Mouse (Mus musculus) ES-E14 (cell line): ENCODE results near the gene Tnik. TPM values are rescaled to one million over a fixed set of nuclear protein-coding genes. Genes with fewer than 3 reads are reported as not detected.

ENCODE experiments used
- DNase-seq: peaks from one replicate; pipeline ENCODE4 v3.0.0-alpha.2; 2013; ENCODE audit warnings: low read depth, low spot score
- H3K27ac ChIP-seq: 2 replicates; pipeline ENCODE4 v1.5.1; 2012; ENCODE audit warnings: low read depth, mild to moderate bottlenecking, low read length, moderate library complexity, mixed read lengths; ENCODE audit not compliant: poor library complexity, insufficient read depth, severe bottlenecking
- H3K36me3 ChIP-seq: 2 replicates; pipeline ENCODE4 v1.6.1; 2012; ENCODE audit warnings: mild to moderate bottlenecking, low read length, moderate library complexity, mixed read lengths; ENCODE audit not compliant: control insufficient read depth, poor library complexity, insufficient read depth, severe bottlenecking
- H3K4me1 ChIP-seq, 2 experiments: fragments of 150-350 bp in 1 of 2; sonication (generic) in 1 of 2; 2 replicates each; pipeline ENCODE4 v1.6.1; 2012; ENCODE audit warnings: low read length in 2 of 2, mild to moderate bottlenecking in 1 of 2, mixed read lengths in 1 of 2; ENCODE audit not compliant: control insufficient read depth in 2 of 2, insufficient read depth in 2 of 2, poor library complexity in 1 of 2
- H3K4me3 ChIP-seq, 2 experiments: fragments of 150-350 bp in 1 of 2; sonication (generic) in 1 of 2; 2 replicates each; pipeline ENCODE4 v1.5.1; 2012; ENCODE audit warnings: low read length in 2 of 2, low read depth in 1 of 2, mild to moderate bottlenecking in 1 of 2, mixed read lengths in 1 of 2; ENCODE audit not compliant: insufficient read depth in 1 of 2, poor library complexity in 1 of 2, severe bottlenecking in 1 of 2
- H3K9ac ChIP-seq: 2 replicates; pipeline ENCODE4 v1.6.1; 2012; ENCODE audit warnings: low read depth, mild to moderate bottlenecking, low read length, mixed read lengths; ENCODE audit not compliant: poor library complexity, insufficient read depth, severe bottlenecking
- H3K9me3 ChIP-seq: fragments of 150-350 bp; sonication (generic); 2 replicates; pipeline ENCODE4 v1.6.1; 2012; ENCODE audit warnings: low read depth, mild to moderate bottlenecking, low read length; ENCODE audit not compliant: control insufficient read depth, insufficient read depth
- CHD2 ChIP-seq: IDR thresholded peaks from 2 replicates; pipeline ENCODE4 v1.6.1; 2014; ENCODE audit warnings: mild to moderate bottlenecking, low read depth, low read length, inconsistent platforms
- HCFC1 ChIP-seq: IDR thresholded peaks from 2 replicates; pipeline ENCODE4 v1.6.1; 2012; ENCODE audit warnings: low read length, inconsistent platforms, borderline replicate concordance; ENCODE audit not compliant: insufficient read depth
- MAFK ChIP-seq: IDR thresholded peaks from 2 replicates; pipeline ENCODE4 v1.6.1; 2014; ENCODE audit warnings: mild to moderate bottlenecking, low read depth, low read length, inconsistent platforms; ENCODE audit not compliant: insufficient read depth
- ZC3H11A ChIP-seq: IDR thresholded peaks from 2 replicates; pipeline ENCODE4 v1.6.1; 2012; ENCODE audit warnings: low read depth, mild to moderate bottlenecking, inconsistent platforms, low read length, borderline replicate concordance
- ZNF384 ChIP-seq: IDR thresholded peaks from 2 replicates; pipeline ENCODE4 v1.6.1; 2012; ENCODE audit warnings: low read depth, low read length, inconsistent platforms
- in situ Hi-C, 2 experiments: fragments of 600-800 bp; cut with MboI; formaldehyde crosslinking; loops; one replicate each; pipeline ENCODE4 v1.15.1; 2025; ENCODE audit warnings: low sequenced_read_pairs in 2 of 2, inconsistent platforms in 1 of 2; ENCODE audit not compliant: unreplicated experiment in 2 of 2
- total RNA-seq: library from RNA; depleted of rRNA; stranded (reverse); fragments of 300-350 nt; gene quantifications from 2 replicates; pipeline ENCODE4 v1.2.3, GENCODE M21; 2012

Gene Tnik
- total RNA-seq, 1 experiment, result 2.6 TPM

DNA sequence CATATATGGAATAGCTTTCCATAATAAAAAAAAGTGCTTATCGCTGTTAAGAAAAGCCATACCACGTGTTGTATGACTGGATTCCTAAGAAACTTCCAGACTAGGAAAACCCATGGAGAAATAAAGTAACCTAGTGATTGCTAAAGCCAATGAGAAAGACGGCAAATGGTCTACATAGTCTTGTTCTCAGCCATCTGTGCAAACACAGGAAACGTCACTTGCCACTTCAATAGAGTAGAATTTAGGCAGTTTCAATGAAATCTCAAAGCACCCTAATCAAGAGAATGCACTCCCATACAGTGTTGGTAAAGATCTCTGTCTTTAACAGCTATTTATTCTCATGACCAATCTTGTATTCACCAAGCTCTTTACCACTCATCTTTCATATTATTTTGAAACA is 11.7 kb downstream of the Tnik start:
- Histone ChIP-seq H3K9me3 (no peaks in the 10 kb centered on the region), H3K36me3 (no peaks in the 10 kb centered on the region), H3K9ac (no peak overlapping the region), H3K4me3 (no peak overlapping the region), H3K27ac (no peak overlapping the region), H3K4me1 (peaks cover 0 to 3% of the 10 kb centered on the region in 2 experiments; a peak in 2 of 4 replicates)
- in situ Hi-C loops, result no loop called here
- DNase-seq, result no peak
- TF ChIP-seq MAFK, result no peak
- TF ChIP-seq ZNF384, result no peak
- no peak for TF ChIP-seq CHD2

DNA sequence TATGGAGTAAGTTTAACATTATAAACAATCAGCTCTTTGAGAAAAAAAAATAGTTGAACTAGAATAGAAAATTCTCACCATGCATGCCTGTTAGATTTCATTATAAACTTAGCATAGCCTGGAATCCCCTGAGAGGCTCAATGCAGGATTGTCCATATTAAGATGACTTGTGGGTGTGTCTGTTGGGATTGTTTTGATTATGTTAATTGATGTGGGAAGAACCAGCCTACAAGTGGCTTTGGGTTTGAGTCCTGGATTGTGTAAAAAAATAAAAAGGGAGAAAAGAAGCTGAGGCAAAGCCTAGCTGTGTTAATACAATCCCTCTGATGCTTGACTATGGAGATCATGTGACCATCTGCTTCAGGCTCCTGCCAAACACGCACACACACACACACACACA is 26.7 kb downstream of the Tnik start:
- in situ Hi-C loops, result no loop called here
- no peak for TF ChIP-seq HCFC1
- no peak for TF ChIP-seq ZC3H11A
- no peak for TF ChIP-seq ZNF384
- TF ChIP-seq MAFK, result no peak
- no peak for TF ChIP-seq CHD2
- Histone ChIP-seq H3K9me3 (no peaks in the 10 kb centered on the region), H3K36me3 (no peaks in the 10 kb centered on the region), H3K27ac (no peak overlapping the region), H3K4me1 (no peaks in the 10 kb centered on the region), H3K4me3 (no peak overlapping the region), H3K9ac (no peak overlapping the region)
- no peak for DNase-seq

DNA sequence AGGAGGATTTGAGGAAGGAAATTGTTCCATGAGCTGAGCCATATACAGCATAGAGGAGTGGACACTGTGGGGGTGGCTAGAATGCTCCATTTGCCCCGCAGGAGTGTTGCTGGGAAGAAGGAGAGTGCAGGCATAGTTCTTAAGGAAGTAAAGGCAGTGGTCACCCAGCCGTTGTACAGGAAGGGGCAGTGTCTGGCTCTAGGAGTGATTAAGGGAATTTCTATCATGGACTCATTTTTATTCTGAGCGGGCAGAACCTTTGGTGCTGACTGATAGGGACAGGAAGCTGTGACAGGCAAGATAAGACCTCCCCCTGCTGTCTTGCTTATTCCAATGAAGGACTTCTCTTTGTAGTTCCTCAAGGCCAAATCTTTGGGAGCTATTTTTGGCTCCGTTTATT is 38.4 kb downstream of the Tnik start:
- no peak overlapping the region for H3K9ac ChIP-seq
- H3K4me3 ChIP-seq, result no peak overlapping the region
- no peak for DNase-seq
- H3K27ac ChIP-seq, result no peak overlapping the region
- in situ Hi-C loops, result no loop called here
- no peak for TF ChIP-seq ZC3H11A
- TF ChIP-seq HCFC1, result no peak
- no peak for TF ChIP-seq MAFK
- no peak for TF ChIP-seq ZNF384
- no peak for TF ChIP-seq CHD2
- H3K36me3 ChIP-seq, result no peaks in the 10 kb centered on the region
- no peaks in the 10 kb centered on the region for H3K9me3 ChIP-seq
- H3K4me1 ChIP-seq, result no peaks in the 10 kb centered on the region

DNA sequence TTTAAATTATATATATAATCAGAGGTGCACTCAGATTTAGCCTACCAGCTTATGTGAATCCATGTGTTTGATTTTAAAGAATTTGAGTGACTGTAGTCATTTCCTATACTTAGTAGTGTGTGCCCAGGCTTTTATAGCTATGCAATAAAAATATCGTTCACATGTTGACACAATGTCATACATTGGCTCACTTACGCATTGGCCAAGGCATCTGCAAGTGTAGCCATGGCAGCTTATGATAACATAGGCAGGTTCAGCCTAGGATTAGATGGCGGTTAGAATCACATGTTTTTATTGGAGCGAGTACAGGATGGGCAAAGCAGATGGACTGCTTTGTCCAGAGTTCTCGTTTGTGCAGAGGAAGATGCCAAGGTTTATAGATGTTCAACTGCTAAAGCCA is 40.9 kb downstream of the Tnik start:
- Histone ChIP-seq H3K9me3 (no peaks in the 10 kb centered on the region), H3K36me3 (no peaks in the 10 kb centered on the region), H3K27ac (no peak overlapping the region), H3K9ac (no peak overlapping the region), H3K4me3 (no peak overlapping the region), H3K4me1 (no peaks in the 10 kb centered on the region)
- in situ Hi-C loops, result no loop called here
- DNase-seq, result no peak
- no peak for TF ChIP-seq HCFC1
- TF ChIP-seq CHD2, result no peak
- TF ChIP-seq ZC3H11A, result no peak
- TF ChIP-seq ZNF384, result no peak
- no peak for TF ChIP-seq MAFK

DNA sequence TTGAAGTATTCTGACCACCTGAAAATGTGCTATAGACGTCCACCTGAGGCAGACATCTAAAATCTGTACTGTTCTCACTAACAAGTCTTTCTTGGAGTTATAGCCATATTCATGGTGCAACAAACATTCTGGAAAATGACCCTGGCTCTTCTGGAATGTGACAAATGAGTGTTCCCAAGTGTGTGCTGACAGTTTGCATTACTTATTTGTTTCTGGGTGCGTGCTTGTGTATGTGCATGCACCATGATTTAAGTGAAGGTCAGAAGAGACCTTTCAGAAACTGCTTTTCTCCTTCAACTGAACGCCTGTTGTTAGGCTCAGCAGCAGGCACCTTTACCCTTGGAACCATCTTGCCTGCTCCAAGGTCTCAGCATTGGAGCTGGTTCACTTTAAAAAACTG is 43.8 kb downstream of the Tnik start:
- no peak for DNase-seq
- Histone ChIP-seq H3K4me1 (no peaks in the 10 kb centered on the region), H3K27ac (no peak overlapping the region), H3K9ac (no peak overlapping the region), H3K4me3 (no peak overlapping the region), H3K36me3 (no peaks in the 10 kb centered on the region), H3K9me3 (no peaks in the 10 kb centered on the region)
- in situ Hi-C loops, result no loop called here
- TF ChIP-seq CHD2 (no peak), ZNF384 (no peak), ZC3H11A (no peak), HCFC1 (no peak), MAFK (no peak)
